Mouse (Mus musculus) monocyte, adult 2 months (primary cell): ENCODE data around the gene Rnf181.

Source experiments
- DNase-seq, 2 experiments: peaks; one replicate each; pipeline ENCODE4 v3.0.0; 2022; ENCODE audit warnings: low spot score in 2 of 2, low read depth in 1 of 2

Rnf181 gene

GRCm38 (mm10) chr6:72385258-72385657 is 18.5 kb upstream of the Rnf181 start:
- DNase-seq, result no peak

GRCm38 (mm10) chr6:72383952-72384351 is 17.2 kb upstream of the Rnf181 start:
- DNase-seq, result no peak

GRCm38 (mm10) chr6:72383142-72383820 is 16.5 kb upstream of the Rnf181 start:
- DNase-seq, result no peak

- DNase-seq, result no peak
Observed at GRCm38 (mm10) chr6:72382494-72382893, 15.7 kb upstream of the Rnf181 start.

GRCm38 (mm10) chr6:72380131-72380770 is 13.5 kb upstream of the Rnf181 start, which contains the start of gene Vamp5:
Vamp5 (minus strand) TSS chr6:72380468.
- peak; percentile 36 to 75 for DNase-seq

- no peak for DNase-seq
Observed at GRCm38 (mm10) chr6:72379377-72380130, 12.8 kb upstream of the Rnf181 start.

GRCm38 (mm10) chr6:72378510-72379234 is 11.9 kb upstream of the Rnf181 start:
- DNase-seq, result no peak

- no peak for DNase-seq
Observed at GRCm38 (mm10) chr6:72374820-72375563, 8.2 kb upstream of the Rnf181 start.

GRCm38 (mm10) chr6:72374206-72374605 is 7.5 kb upstream of the Rnf181 start:
- DNase-seq, result no peak

GRCm38 (mm10) chr6:72373184-72373583 is 6.4 kb upstream of the Rnf181 start:
- no peak for DNase-seq

- no peak for DNase-seq
Observed at GRCm38 (mm10) chr6:72371571-72371970, 4.8 kb upstream of the Rnf181 start.

- DNase-seq, result no peak
Observed at GRCm38 (mm10) chr6:72371147-72371546, 4.4 kb upstream of the Rnf181 start.

- DNase-seq, result no peak
Observed at GRCm38 (mm10) chr6:72370091-72370490, 3.3 kb upstream of the Rnf181 start.

- DNase-seq, result no peak
Observed at GRCm38 (mm10) chr6:72369557-72369956, 2.8 kb upstream of the Rnf181 start.

GRCm38 (mm10) chr6:72367460-72367974 is 761 bp upstream of the Rnf181 start:
- no peak for DNase-seq

- no peak for DNase-seq
Observed at GRCm38 (mm10) chr6:72366304-72366703, 452 bp downstream of the Rnf181 start.

- DNase-seq, result no peak
Observed at GRCm38 (mm10) chr6:72364985-72365384, 1.8 kb downstream of the Rnf181 start.

GRCm38 (mm10) chr6:72364009-72364408 is 2.7 kb downstream of the Rnf181 start:
- no peak for DNase-seq

GRCm38 (mm10) chr6:72362132-72363028 is 4.4 kb downstream of the Rnf181 start:
- DNase-seq, result peak; percentile 88 to 90
